Mouse (Mus musculus): ENCODE measurements around the gene Luc7l.

- no peak for TF ChIP-seq POLR2A (IDR thresholded peaks at IDR 0.05; ENCODE audit: borderline replicate concordance, control insufficient read depth, low read depth, low read length)
- TF ChIP-seq CTCF (IDR thresholded peaks at IDR 0.05; ENCODE audit: control insufficient read depth, insufficient read depth, low read length): no peak
Observed at GRCm38 (mm10) chr17:26212241-26212640, 40.5 kb upstream of the Luc7l start.

Measured in bone marrow, adult 2 months (tissue).